In genomic region chr7:127207374-127208294, GRCm38 (mm10) we compare ENCODE assay signal across 8 mouse cellular contexts. TPM values are rescaled to one million over a fixed set of nuclear protein-coding genes. Genes with fewer than 3 reads are reported as not detected.
DNase-seq lines count a peak whose midpoint lies in the region; ATAC-seq and TF ChIP-seq lines count a peak whose summit lies in the region.

No protein-coding gene starts in this region.

- TF ChIP-seq POLR2A in heart, adult 2 months (IDR thresholded peaks at IDR 0.05; ENCODE audit: insufficient read depth, low read depth, low read length) = no peak
- no peak for TF ChIP-seq POLR2A in olfactory bulb, adult 2 months (IDR thresholded peaks at IDR 0.05; ENCODE audit: insufficient read depth, low read depth, low read length)

- intact Hi-C loops in heart, adult 2 months (cut with DNase I) = loop anchor here (1.0 to 10.0 kb wide), 2 partner anchors 11 to 623 kb away; partner anchors contain the start of genes Apobr, Cd2bp2 and Cln3
- intact Hi-C loops in heart, postnatal 25 days (cut with DNase I) = no loop called here
- intact Hi-C loops in heart, postnatal 14 days (cut with DNase I) = loop anchor here (1.0 kb wide), 1 partner anchor 11 kb away; the partner anchor contains the start of gene Cd2bp2

- H3K4me3 ChIP-seq in heart, adult 2 months = peak overlapping the region; percentile 78
- H3K4me3 ChIP-seq in liver, embryonic 14.5 days (ENCODE audit: insufficient read depth in 1 of 2, low read depth in 2 of 2, low read length in 2 of 2) = peak overlapping the region; percentile 78 to 95
- H3K4me3 ChIP-seq in olfactory bulb, adult 2 months (ENCODE audit: insufficient read depth, low read depth, low read length) = peak overlapping the region; percentile 60

- under 1% methylated on average over 53 of the region's 53 CpGs for WGBS in heart, adult 2 months
- under 1% methylated on average over 53 of the region's 53 CpGs for WGBS in liver, embryonic 14.5 days (ENCODE audit: insufficient replicate concordance)
- under 1% methylated on average over 52 of the region's 53 CpGs for WGBS in olfactory bulb, adult 2 months

- H3K9me3 ChIP-seq in liver, embryonic 14.5 days (ENCODE audit: control insufficient read depth, low read length) = no peaks in the 10 kb centered on the region

- H3K36me3 ChIP-seq in heart, adult 2 months (ENCODE audit: control insufficient read depth, insufficient read depth, low read length) = no peaks in the 10 kb centered on the region
- H3K36me3 ChIP-seq in liver, embryonic 14.5 days (replicated peaks; ENCODE audit: control insufficient read depth, insufficient read depth, low read depth) = peaks cover 10% of the 10 kb centered on the region

- peak overlapping the region; percentile 91 for H3K4me2 ChIP-seq in liver, embryonic 14.5 days (ENCODE audit: low read depth)

- peak in 1 of 2 experiments; percentile 34 for DNase-seq in heart, adult 2 months
- no peak for DNase-seq in heart, postnatal 25 days (ENCODE audit: low spot score)
- DNase-seq in CD8-positive naive resting alpha-beta T cell, adult 2 months (ENCODE audit: low read depth in 2 of 2, low spot score in 2 of 2) = peak; percentile 33 to 39
- peak; percentile 35 for DNase-seq in embryo, embryonic 10 days (ENCODE audit: low spot score)
- peak; percentile 27 to 34 for DNase-seq in heart, postnatal 14 days
- DNase-seq in liver, embryonic 14.5 days (ENCODE audit: low read depth in 3 of 3, low spot score in 3 of 3) = no peak
- no peak for DNase-seq in B cell, adult 2 months

- H3K9ac ChIP-seq in heart, adult 2 months (ENCODE audit: low read depth, low read length) = peak overlapping the region; percentile 90
- H3K9ac ChIP-seq in liver, embryonic 14.5 days (replicated peaks) = peak overlapping the region; percentile 99

- H3K27ac ChIP-seq in heart, adult 2 months = peak overlapping the region; percentile 85
- H3K27ac ChIP-seq in liver, embryonic 14.5 days = peak overlapping the region; percentile 85
- H3K27ac ChIP-seq in olfactory bulb, adult 2 months (ENCODE audit: insufficient read depth, low read depth, low read length) = 0 out of 2 replicates have a peak overlapping the region, but pooled peaks have one; percentile 1

- no peak for TF ChIP-seq CTCF in heart, adult 2 months (IDR thresholded peaks at IDR 0.05)
- TF ChIP-seq CTCF in liver, embryonic 14.5 days (IDR thresholded peaks at IDR 0.05; ENCODE audit: low read depth) = no peak
- TF ChIP-seq CTCF in olfactory bulb, adult 2 months (IDR thresholded peaks at IDR 0.05; ENCODE audit: insufficient read depth, low read depth, low read length) = 0 out of 2 replicates have a peak, but pooled peaks have one; percentile 21

- H3K27me3 ChIP-seq in heart, adult 2 months (ENCODE audit: control insufficient read depth, insufficient read depth, low read length) = no peaks in the 10 kb centered on the region
- no peaks in the 10 kb centered on the region for H3K27me3 ChIP-seq in liver, embryonic 14.5 days (ENCODE audit: control insufficient read depth, insufficient read depth, low read length)

- H3K4me1 ChIP-seq in heart, adult 2 months (ENCODE audit: control insufficient read depth, insufficient read depth, low read length) = peaks cover 2% of the 10 kb centered on the region; the same call in 1 of the 2 replicates
- peaks cover 15 to 16% of the 10 kb centered on the region in 2 experiments for H3K4me1 ChIP-seq in liver, embryonic 14.5 days (replicated peaks; ENCODE audit: control insufficient read depth in 2 of 2, insufficient read depth in 2 of 2, low read length in 1 of 2)
- H3K4me1 ChIP-seq in olfactory bulb, adult 2 months (ENCODE audit: control insufficient read depth, insufficient read depth, low read length) = peaks cover 11% of the 10 kb centered on the region

- H3K79me2 ChIP-seq in heart, adult 2 months (replicated peaks; ENCODE audit: control insufficient read depth, insufficient read depth, low read length) = peaks cover 3% of the 10 kb centered on the region

- no peak for ATAC-seq in liver, embryonic 14.5 days (ENCODE audit: insufficient read depth)

- no peak for TF ChIP-seq EP300 in heart, adult 2 months (IDR thresholded peaks at IDR 0.05; ENCODE audit: insufficient read depth, low read depth, low read length)
- TF ChIP-seq EP300 in liver, embryonic 14.5 days (IDR thresholded peaks at IDR 0.05; ENCODE audit: low read depth) = no peak

RNA-seq across cellular contexts. Expression of gene Tbc1d10b, which starts 0.6 kb away (rescaled TPM):
- 10 to 100 TPM; 20.5 to 22.0 TPM for total RNA-seq in heart, adult 2 months (2021)
- 13.6 and 17.4 TPM in 2 replicates for polyA plus RNA-seq in heart, adult 2 months (2012; rRNA removed)
- 10 to 100 TPM; 28.8 to 29.1 TPM for total RNA-seq in heart, postnatal 25 days (2021)
- total RNA-seq in heart, postnatal 14 days (2021) = 10 to 100 TPM; 29.2 to 30.5 TPM
- polyA plus RNA-seq in liver, embryonic 14.5 days (2012; rRNA removed) = 12.8 and 15.5 TPM in 2 replicates
- polyA plus RNA-seq in liver, embryonic 14.5 days (2014; fragmentation: Nextera tagmentation; extraction: Ambion mirVana) = 10.9 and 13.2 TPM in 2 replicates
- not detected in 2 replicates for polyA plus RNA-seq in olfactory bulb, adult 2 months (2012; ENCODE audit: insufficient read depth, insufficient read length, low replicate concordance, missing spikeins)

RNA-seq across cellular contexts. Expression of gene Mylpf, which starts 1.1 kb away (rescaled TPM):
- total RNA-seq in heart, adult 2 months (2021) = 1 to 10 TPM; 3.5 TPM
- polyA plus RNA-seq in heart, adult 2 months (2012; rRNA removed) = 0.74 and 1.1 TPM in 2 replicates
- 1 to 10 TPM in 1 of 2 experiments, under 1 TPM in 1; 0.99 to 2.9 TPM for total RNA-seq in heart, postnatal 25 days (2021)
- total RNA-seq in heart, postnatal 14 days (2021) = 1 to 10 TPM; 1.1 to 4.2 TPM
- polyA plus RNA-seq in liver, embryonic 14.5 days (2012; rRNA removed) = 10.6 and 15.6 TPM in 2 replicates
- polyA plus RNA-seq in liver, embryonic 14.5 days (2014; fragmentation: Nextera tagmentation; extraction: Ambion mirVana) = 31.0 and 31.1 TPM in 2 replicates
- not detected in 2 replicates for polyA plus RNA-seq in olfactory bulb, adult 2 months (2012; ENCODE audit: insufficient read depth, insufficient read length, low replicate concordance, missing spikeins)

RNA-seq across cellular contexts. Expression of gene Cd2bp2, which starts 11.8 kb away (rescaled TPM):
- total RNA-seq in heart, adult 2 months (2021) = 10 to 100 TPM; 33.4 to 35.2 TPM
- 18.2 and 26.9 TPM in 2 replicates for polyA plus RNA-seq in heart, adult 2 months (2012; rRNA removed)
- total RNA-seq in heart, postnatal 25 days (2021) = 10 to 100 TPM; 35.6 to 38.1 TPM
- 10 to 100 TPM; 38.0 to 43.7 TPM for total RNA-seq in heart, postnatal 14 days (2021)
- polyA plus RNA-seq in liver, embryonic 14.5 days (2012; rRNA removed) = 17.6 and 27.6 TPM in 2 replicates
- polyA plus RNA-seq in liver, embryonic 14.5 days (2014; fragmentation: Nextera tagmentation; extraction: Ambion mirVana) = 17.4 and 18.4 TPM in 2 replicates
- not detected in 2 replicates for polyA plus RNA-seq in olfactory bulb, adult 2 months (2012; ENCODE audit: insufficient read depth, insufficient read length, low replicate concordance, missing spikeins)

RNA-seq across cellular contexts. Expression of gene Zfp553, which starts 25.2 kb away (rescaled TPM):
- total RNA-seq in heart, adult 2 months (2021) = 1 to 10 TPM; 6.0 to 6.3 TPM
- 5.0 and 6.5 TPM in 2 replicates for polyA plus RNA-seq in heart, adult 2 months (2012; rRNA removed)
- total RNA-seq in heart, postnatal 25 days (2021) = 1 to 10 TPM; 6.0 to 7.1 TPM
- total RNA-seq in heart, postnatal 14 days (2021) = 1 to 10 TPM; 6.9 to 7.0 TPM
- polyA plus RNA-seq in liver, embryonic 14.5 days (2012; rRNA removed) = 3.3 and 3.4 TPM in 2 replicates
- 2.4 and 2.8 TPM in 2 replicates for polyA plus RNA-seq in liver, embryonic 14.5 days (2014; fragmentation: Nextera tagmentation; extraction: Ambion mirVana)
- polyA plus RNA-seq in olfactory bulb, adult 2 months (2012; ENCODE audit: insufficient read depth, insufficient read length, low replicate concordance, missing spikeins) = not detected in 2 replicates

RNA-seq across cellular contexts. Expression of gene Sept1, which starts 25.3 kb away (rescaled TPM):
- total RNA-seq in heart, adult 2 months (2021) = 1 to 10 TPM; 2.5 to 4.7 TPM
- 6.2 and 13.0 TPM in 2 replicates for polyA plus RNA-seq in heart, adult 2 months (2012; rRNA removed)
- 1 to 10 TPM; 3.2 to 6.7 TPM for total RNA-seq in heart, postnatal 25 days (2021)
- 10 to 100 TPM in 1 of 2 experiments, 1 to 10 TPM in 1; 7.5 to 18.8 TPM for total RNA-seq in heart, postnatal 14 days (2021)
- 10.3 and 16.1 TPM in 2 replicates for polyA plus RNA-seq in liver, embryonic 14.5 days (2012; rRNA removed)
- 7.0 TPM in 2 replicates for polyA plus RNA-seq in liver, embryonic 14.5 days (2014; fragmentation: Nextera tagmentation; extraction: Ambion mirVana)
- 2,394 TPM in 1 of 2 replicates, not detected in the other for polyA plus RNA-seq in olfactory bulb, adult 2 months (2012; ENCODE audit: insufficient read depth, insufficient read length, low replicate concordance, missing spikeins)

Comparison
In these comparisons a context has a peak if more than half of its experiments do, and no peak if none do; other contexts are left out.
1. DNase-seq: peak in CD8-positive naive resting alpha-beta T cell, adult 2 months (2 of 2), embryo, embryonic 10 days (single experiment) and heart, postnatal 14 days (2 of 2); none in heart, postnatal 25 days (single experiment), liver, embryonic 14.5 days (0 of 3) and B cell, adult 2 months (0 of 2).
2. H3K27ac ChIP-seq: peak in every context shown above with its lines; median percentile 85 in heart, adult 2 months; 85 in liver, embryonic 14.5 days; 1 in olfactory bulb, adult 2 months.
3. Peak in every context shown above with its lines, with median percentiles within 50 percentile points of each other: H3K4me3 ChIP-seq.